Mouse (Mus musculus) limb, embryonic 15.5 days (tissue): ENCODE data around the gene Unc119b. TPM values are rescaled to one million over a fixed set of nuclear protein-coding genes. Genes with fewer than 3 reads are reported as not detected.
A peak's percentile ranks its signal among the peaks of the same experiment; 100 is the strongest.
"Not testable (repeated sequence)": the region's sequence is repeated elsewhere in the genome, so short reads cannot be mapped to it uniquely, and the experiment has no call there.

Source experiments
- ATAC-seq: fragments of 200-750 bp; cut with Nextera tagmentation; 2 replicates; pipeline ENCODE4 v1.8.0; 2017; ENCODE audit warnings: low read depth, moderate TSS enrichment; ENCODE audit not compliant: insufficient number of reproducible peaks, low FRiP score, low TSS enrichment
- H3K27ac ChIP-seq: fragments of 300-500 bp; sonication (generic); 2 replicates; pipeline ENCODE4 v1.5.1; 2015; ENCODE audit warnings: moderate library complexity, mild to moderate bottlenecking, inconsistent platforms
- H3K27me3 ChIP-seq: fragments of 300-500 bp; sonication (generic); 2 replicates; pipeline ENCODE4 v1.6.1; 2015; ENCODE audit warnings: inconsistent platforms
- H3K36me3 ChIP-seq: fragments of 300-500 bp; sonication (generic); 2 replicates; pipeline ENCODE4 v1.6.1; 2015; ENCODE audit warnings: inconsistent platforms
- H3K4me1 ChIP-seq: fragments of 300-500 bp; sonication (generic); 2 replicates; pipeline ENCODE4 v1.6.1; 2015; ENCODE audit warnings: inconsistent platforms
- H3K4me2 ChIP-seq: fragments of 300-500 bp; sonication (generic); 2 replicates; pipeline ENCODE4 v1.6.1; 2015; ENCODE audit warnings: mild to moderate bottlenecking, inconsistent platforms
- H3K4me3 ChIP-seq: fragments of 300-500 bp; sonication (generic); 2 replicates; pipeline ENCODE4 v1.5.1; 2015; ENCODE audit warnings: mild to moderate bottlenecking, inconsistent platforms
- H3K9ac ChIP-seq: fragments of 300-500 bp; sonication (generic); 2 replicates; pipeline ENCODE4 v1.6.1; 2015; ENCODE audit warnings: inconsistent platforms
- H3K9me3 ChIP-seq: fragments of 300-500 bp; sonication (generic); 2 replicates; pipeline ENCODE4 v1.6.1; 2016; ENCODE audit warnings: inconsistent platforms
- WGBS: fragments of 180-500 bp; shearing (Covaris S2); methylation state at CpG from one replicate; pipeline ENCODE4 v1.1.7; 2015; 5-methylcytosine and 5-hydroxymethylcytosine counted together
- polyA plus RNA-seq: library from polyadenylated mRNA; unstranded; fragments of >200 nt; fragmentation: Nextera tagmentation; extraction: Ambion mirVana; gene quantifications from 2 replicates; pipeline ENCODE4 v1.2.1, GENCODE M21; 2015

Gene Unc119b
- polyA plus RNA-seq, 1 experiment from 2014 or later = 36.9 TPM

- 32% methylated on average over 7 of the region's 7 CpGs for WGBS
- Histone ChIP-seq H3K9me3 (no peaks in the 10 kb centered on the region), H3K4me2 (peak overlapping the region; percentile 72), H3K36me3 (peaks cover 9% of the 10 kb centered on the region), H3K27ac (peak overlapping the region; percentile 69), H3K27me3 (no peaks in the 10 kb centered on the region), H3K9ac (peak overlapping the region; percentile 100; the same call in 1 of the 2 replicates), H3K4me3 (peak overlapping the region; percentile 99), H3K4me1 (peaks cover 59% of the 10 kb centered on the region)
- ATAC-seq = no peak
Measured at GRCm38 (mm10) chr5:115156401-115156800, 21.6 kb upstream of the Unc119b start.

GRCm38 (mm10) chr5:115155831-115156230, 21.1 kb upstream of the Unc119b start:
- Histone ChIP-seq H3K27me3 (no peaks in the 10 kb centered on the region), H3K4me1 (peaks cover 58% of the 10 kb centered on the region), H3K9me3 (no peaks in the 10 kb centered on the region), H3K4me3 (peak overlapping the region; percentile 99), H3K4me2 (peak overlapping the region; percentile 72), H3K27ac (peak overlapping the region; percentile 69), H3K9ac (peak overlapping the region; percentile 31; the same call in 1 of the 2 replicates), H3K36me3 (peaks cover 13% of the 10 kb centered on the region)
- 30% methylated on average over 5 of the region's 5 CpGs for WGBS
- ATAC-seq = no peak

GRCm38 (mm10) chr5:115155156-115155631, 20.4 kb upstream of the Unc119b start:
- Histone ChIP-seq H3K4me2 (peak overlapping the region; percentile 72), H3K27me3 (no peaks in the 10 kb centered on the region), H3K27ac (peak overlapping the region; percentile 69), H3K9me3 (no peaks in the 10 kb centered on the region), H3K9ac (0 out of 2 replicates have a peak overlapping the region, but pooled peaks have one; percentile 31), H3K36me3 (peaks cover 20% of the 10 kb centered on the region), H3K4me1 (peaks cover 56% of the 10 kb centered on the region), H3K4me3 (peak overlapping the region; percentile 99)
- no peak for ATAC-seq
- 48% methylated on average over 13 of the region's 13 CpGs for WGBS

- H3K27me3 ChIP-seq = no peaks in the 10 kb centered on the region
- H3K36me3 ChIP-seq = peaks cover 46% of the 10 kb centered on the region
- WGBS = 33% methylated on average over 8 of the region's 8 CpGs
- peaks cover 51% of the 10 kb centered on the region for H3K4me1 ChIP-seq
- H3K27ac ChIP-seq = peak overlapping the region; percentile 65
- no peak overlapping the region for H3K9ac ChIP-seq
- H3K4me2 ChIP-seq = peak overlapping the region; percentile 17; the same call in 1 of the 2 replicates
- ATAC-seq = no peak
- no peak overlapping the region for H3K4me3 ChIP-seq
- no peaks in the 10 kb centered on the region for H3K9me3 ChIP-seq
Measured at GRCm38 (mm10) chr5:115152132-115152956, 17.6 kb upstream of the Unc119b start.

GRCm38 (mm10) chr5:115151457-115151856, 16.7 kb upstream of the Unc119b start:
- peaks cover 55% of the 10 kb centered on the region for H3K36me3 ChIP-seq
- no peak for ATAC-seq
- peak overlapping the region; percentile 17; the same call in 1 of the 2 replicates for H3K27ac ChIP-seq
- H3K4me2 ChIP-seq = no peak overlapping the region
- H3K4me3 ChIP-seq = no peak overlapping the region
- H3K9me3 ChIP-seq = no peaks in the 10 kb centered on the region
- peaks cover 50% of the 10 kb centered on the region for H3K4me1 ChIP-seq
- WGBS = 66% methylated on average over 13 of the region's 13 CpGs
- no peak overlapping the region for H3K9ac ChIP-seq
- H3K27me3 ChIP-seq = no peaks in the 10 kb centered on the region

- H3K4me3 ChIP-seq = no peak overlapping the region
- no peak for ATAC-seq
- peaks cover 45% of the 10 kb centered on the region for H3K4me1 ChIP-seq
- WGBS = 49% methylated on average over 5 of the region's 5 CpGs
- H3K27ac ChIP-seq = no peak overlapping the region
- no peaks in the 10 kb centered on the region for H3K27me3 ChIP-seq
- H3K4me2 ChIP-seq = no peak overlapping the region
- peaks cover 59% of the 10 kb centered on the region for H3K36me3 ChIP-seq
- H3K9ac ChIP-seq = no peak overlapping the region
- no peaks in the 10 kb centered on the region for H3K9me3 ChIP-seq
Measured at GRCm38 (mm10) chr5:115150991-115151390, 16.2 kb upstream of the Unc119b start.

- Histone ChIP-seq H3K9me3 (no peaks in the 10 kb centered on the region), H3K4me3 (no peak overlapping the region), H3K9ac (no peak overlapping the region), H3K27ac (no peak overlapping the region), H3K4me1 (peaks cover 34% of the 10 kb centered on the region), H3K27me3 (no peaks in the 10 kb centered on the region), H3K4me2 (no peak overlapping the region), H3K36me3 (peaks cover 70% of the 10 kb centered on the region)
- no peak for ATAC-seq
- 91% methylated on average over 14 of the region's 14 CpGs for WGBS
Measured at GRCm38 (mm10) chr5:115149675-115150459, 15.1 kb upstream of the Unc119b start.

GRCm38 (mm10) chr5:115148872-115149271, 14.1 kb upstream of the Unc119b start:
- not testable (repeated sequence) for H3K9me3 ChIP-seq, H3K4me2 ChIP-seq, H3K4me3 ChIP-seq, H3K27ac ChIP-seq, H3K9ac ChIP-seq, ATAC-seq, H3K27me3 ChIP-seq
- peaks cover 24% of the 10 kb centered on the region for H3K4me1 ChIP-seq
- H3K36me3 ChIP-seq = peaks cover 79% of the 10 kb centered on the region
- WGBS = 83% methylated on average over 1 of the region's 1 CpGs

- Histone ChIP-seq H3K27me3 (no peaks in the 10 kb centered on the region), H3K9me3 (no peaks in the 10 kb centered on the region), H3K4me3 (no peak overlapping the region), H3K27ac (no peak overlapping the region), H3K36me3 (peaks cover 75% of the 10 kb centered on the region), H3K4me2 (no peak overlapping the region), H3K9ac (no peak overlapping the region), H3K4me1 (peaks cover 19% of the 10 kb centered on the region)
- 90% methylated on average over 8 of the region's 8 CpGs for WGBS
- ATAC-seq = no peak
Measured at GRCm38 (mm10) chr5:115148378-115148777, 13.6 kb upstream of the Unc119b start.

- no peak overlapping the region for H3K4me3 ChIP-seq
- WGBS = 66% methylated on average over 3 of the region's 3 CpGs
- H3K9ac ChIP-seq = no peak overlapping the region
- H3K4me2 ChIP-seq = no peak overlapping the region
- H3K27ac ChIP-seq = no peak overlapping the region
- H3K36me3 ChIP-seq = peaks cover 79% of the 10 kb centered on the region
- no peaks in the 10 kb centered on the region for H3K27me3 ChIP-seq
- no peak for ATAC-seq
- no peaks in the 10 kb centered on the region for H3K9me3 ChIP-seq
- H3K4me1 ChIP-seq = peaks cover 9% of the 10 kb centered on the region
Measured at GRCm38 (mm10) chr5:115147388-115147787, 12.6 kb upstream of the Unc119b start.

- no peaks in the 10 kb centered on the region for H3K9me3 ChIP-seq
- ATAC-seq = no peak
- no peak overlapping the region for H3K4me2 ChIP-seq
- no peak overlapping the region for H3K4me3 ChIP-seq
- H3K36me3 ChIP-seq = peaks cover 80% of the 10 kb centered on the region
- H3K4me1 ChIP-seq = 0 out of 2 replicates have a peak, but pooled peaks cover 6% of the 10 kb centered on the region
- H3K27me3 ChIP-seq = no peaks in the 10 kb centered on the region
- H3K9ac ChIP-seq = no peak overlapping the region
- no peak overlapping the region for H3K27ac ChIP-seq
Measured at GRCm38 (mm10) chr5:115146747-115147130, 12.0 kb upstream of the Unc119b start.
